Mouse (Mus musculus) midbrain, embryonic 12.5 days (tissue): Measurements from ENCODE around the gene Eppin. TPM values are rescaled to one million over a fixed set of nuclear protein-coding genes. Genes with fewer than 3 reads are reported as not detected.

Experiments
- polyA plus RNA-seq: library from polyadenylated mRNA; unstranded; fragments of >200 nt; fragmentation: Nextera tagmentation; extraction: Ambion mirVana; gene quantifications from 2 replicates; pipeline ENCODE4 v1.2.1, GENCODE M21; 2016

Gene Eppin
- polyA plus RNA-seq, 1 experiment from 2014 or later = not detected

Other genes with a start within 250 kb of the Eppin start
- not detected in 2 replicates for gene Slpi, start 204.5 kb downstream of the Eppin start, polyA plus RNA-seq
- 0.15 TPM in 1 of 2 replicates, not detected in the other for gene Rbpjl, start 190.5 kb downstream of the Eppin start, polyA plus RNA-seq
- 2.8 and 13.5 TPM in 2 replicates for gene Matn4, start 188.4 kb downstream of the Eppin start, polyA plus RNA-seq
- gene Sdc4, start 149.7 kb downstream of the Eppin start, polyA plus RNA-seq = 10.5 and 11.3 TPM in 2 replicates
- 68.8 and 69.6 TPM in 2 replicates for gene Sys1, start 136.6 kb downstream of the Eppin start, polyA plus RNA-seq
- gene Gm20458, start 132.6 kb downstream of the Eppin start, polyA plus RNA-seq = 3.8 and 6.9 TPM in 2 replicates
- 0.19 TPM in 1 of 2 replicates, not detected in the other for gene Trp53tg5, start 119.9 kb downstream of the Eppin start, polyA plus RNA-seq
- 4.7 and 6.0 TPM in 2 replicates for gene Dbndd2, start 107.5 kb downstream of the Eppin start, polyA plus RNA-seq
- 46.2 and 48.7 TPM in 2 replicates for gene Pigt, start 96.1 kb downstream of the Eppin start, polyA plus RNA-seq
- gene Wfdc2, start 31.2 kb downstream of the Eppin start, polyA plus RNA-seq = 15.3 and 16.4 TPM in 2 replicates
- gene Spint3, start 20.1 kb downstream of the Eppin start, polyA plus RNA-seq = not detected in 2 replicates
- gene Wfdc6a, start 8.1 kb downstream of the Eppin start, polyA plus RNA-seq = not detected in 2 replicates
- gene Wfdc6b, start 19.9 kb upstream of the Eppin start, polyA plus RNA-seq = not detected in 2 replicates
- gene Wfdc8, start 20.0 kb upstream of the Eppin start, polyA plus RNA-seq = not detected in 2 replicates
- gene Wfdc16, start 45.2 kb upstream of the Eppin start, polyA plus RNA-seq = not detected in 2 replicates
- not detected in 2 replicates for gene Wfdc10, start 62.5 kb upstream of the Eppin start, polyA plus RNA-seq
- gene Wfdc9, start 63.0 kb upstream of the Eppin start, polyA plus RNA-seq = not detected in 2 replicates
- not detected in 2 replicates for gene Wfdc11, start 80.5 kb upstream of the Eppin start, polyA plus RNA-seq
- gene Wfdc13, start 91.5 kb upstream of the Eppin start, polyA plus RNA-seq = not detected in 2 replicates
- not detected in 2 replicates for gene Spint4, start 104.9 kb upstream of the Eppin start, polyA plus RNA-seq
- not detected in 2 replicates for gene Spint5, start 121.7 kb upstream of the Eppin start, polyA plus RNA-seq
- 0.93 and 1.1 TPM in 2 replicates for gene Wfdc3, start 152.3 kb upstream of the Eppin start, polyA plus RNA-seq
- gene Dnttip1, start 152.4 kb upstream of the Eppin start, polyA plus RNA-seq = 87.6 and 90.0 TPM in 2 replicates
- 438 and 455 TPM in 2 replicates for gene Ube2c, start 176.3 kb upstream of the Eppin start, polyA plus RNA-seq
- gene Tnnc2, start 186.4 kb upstream of the Eppin start, polyA plus RNA-seq = 0.52 and 0.77 TPM in 2 replicates
- gene Snx21, start 192.2 kb upstream of the Eppin start, polyA plus RNA-seq = 14.4 and 18.3 TPM in 2 replicates
- gene Acot8, start 211.3 kb upstream of the Eppin start, polyA plus RNA-seq = 13.4 and 16.5 TPM in 2 replicates
- gene Zswim3, start 211.5 kb upstream of the Eppin start, polyA plus RNA-seq = 10.8 and 12.1 TPM in 2 replicates
- 23.8 and 25.0 TPM in 2 replicates for gene Zswim1, start 229.1 kb upstream of the Eppin start, polyA plus RNA-seq
- gene Spata25, start 234.9 kb upstream of the Eppin start, polyA plus RNA-seq = 0.24 TPM in 1 of 2 replicates, not detected in the other
- 98.8 and 101 TPM in 2 replicates for gene Ctsa, start 239.3 kb upstream of the Eppin start, polyA plus RNA-seq
- gene Neurl2, start 239.9 kb upstream of the Eppin start, polyA plus RNA-seq = 4.4 and 5.2 TPM in 2 replicates